Comparison of ENCODE assay signal across 11 mouse cellular contexts in the genomic region with DNA sequence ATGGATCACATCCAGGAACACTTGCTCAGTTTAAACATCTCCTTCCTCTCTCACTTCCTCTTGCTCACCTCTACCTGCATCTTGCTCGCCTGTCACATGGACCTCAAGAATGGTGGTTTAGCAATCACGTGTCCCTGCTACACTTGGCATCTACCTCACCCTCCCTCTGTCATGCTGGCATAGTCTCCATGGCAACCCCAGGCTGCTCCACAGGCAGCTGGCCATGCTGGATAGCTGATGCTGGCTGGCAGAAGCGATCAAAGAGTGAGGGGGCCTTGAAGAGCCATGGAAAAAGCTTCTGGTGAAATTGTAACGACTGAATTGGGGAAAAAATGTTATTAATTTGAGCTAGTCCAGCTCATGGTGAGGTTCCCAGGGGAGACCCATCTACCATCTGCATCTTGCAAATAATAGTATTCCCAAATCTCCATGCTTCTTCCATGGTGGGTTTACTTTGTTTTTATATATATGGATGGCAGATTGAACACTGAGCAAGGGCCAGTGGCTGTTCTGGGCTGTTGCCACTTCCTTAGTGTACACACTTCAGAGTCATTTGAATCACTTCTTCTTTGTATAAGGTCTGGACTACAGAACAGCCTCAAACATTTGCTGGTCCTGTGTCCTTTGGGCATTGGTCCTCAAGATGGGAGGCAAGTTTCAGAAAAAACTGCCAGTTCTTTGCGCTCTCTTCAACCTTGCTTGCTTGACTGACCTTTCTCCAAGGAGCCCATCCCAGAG. TPM values are rescaled to one million over a fixed set of nuclear protein-coding genes. Genes with fewer than 3 reads are reported as not detected.
A peak's percentile ranks its signal among the peaks of the same experiment; 100 is the strongest.
DNase-seq lines count a peak whose midpoint lies in the region; ATAC-seq lines count a peak whose summit lies in the region.
"Had no signal": no experiment of that assay in that cellular context is flagged by ENCODE, and none has a peak within 500 bp of the region (broad histone marks: within the 10 kb centered on the region; RNA-seq: fewer than 3 reads in every experiment).

No protein-coding gene starts in this region.

- peak; percentile 22 for DNase-seq in retina, postnatal 1 day
- no peak for DNase-seq in retina, embryonic 14.5 days (ENCODE audit: low spot score)
- peak; percentile 60 to 71 for DNase-seq in left cerebral cortex, postnatal 10 days (ENCODE audit: extremely low spot score in 1 of 2, low spot score in 2 of 2)
- DNase-seq in ovary, postnatal 14 days (ENCODE audit: low spot score) = no peak
- no peak for DNase-seq in testis, postnatal 10 days (ENCODE audit: low spot score)
- DNase-seq in c-Kit-positive CD71-positive TER-119-positive erythroid progenitor cells, embryonic 14.5 days (ENCODE audit: low spot score) = no peak
- DNase-seq: adrenal gland, adult 8-10 months; lung, embryonic 14.5 days had no signal

- no peak overlapping the region for H3K4me3 ChIP-seq in forebrain, embryonic 15.5 days
- H3K4me3 ChIP-seq: embryonic facial prominence, embryonic 12.5 days; myocyte had no signal

- H3K36me3 ChIP-seq in forebrain, embryonic 15.5 days = no peaks in the 10 kb centered on the region
- H3K36me3 ChIP-seq: embryonic facial prominence, embryonic 12.5 days had no signal

- H3K4me2 ChIP-seq in forebrain, embryonic 15.5 days (replicated peaks) = no peak overlapping the region
- H3K4me2 ChIP-seq: embryonic facial prominence, embryonic 12.5 days; lung, embryonic 14.5 days had no signal

- 0 out of 2 replicates have a peak, but pooled peaks cover 6% of the 10 kb centered on the region for H3K9me3 ChIP-seq in forebrain, embryonic 15.5 days
- H3K9me3 ChIP-seq: embryonic facial prominence, embryonic 12.5 days had no signal

- H3K9ac ChIP-seq in forebrain, embryonic 15.5 days (replicated peaks) = no peak overlapping the region
- H3K9ac ChIP-seq: embryonic facial prominence, embryonic 12.5 days; lung, embryonic 14.5 days had no signal

- peak; percentile 83 for ATAC-seq in forebrain, embryonic 15.5 days (replicated peaks)

- H3K4me1 ChIP-seq in forebrain, embryonic 15.5 days = peaks cover 12% of the 10 kb centered on the region
- H3K4me1 ChIP-seq: embryonic facial prominence, embryonic 12.5 days had no signal

- intact Hi-C loops in left cerebral cortex, postnatal 10 days (cut with DNase I) = no loop called here

- no peaks in the 10 kb centered on the region for H3K27me3 ChIP-seq in forebrain, embryonic 15.5 days
- H3K27me3 ChIP-seq: embryonic facial prominence, embryonic 12.5 days had no signal

- 44% methylated on average over 5 of the region's 5 CpGs for WGBS in forebrain, embryonic 15.5 days

- 0 out of 2 replicates have a peak overlapping the region, but pooled peaks have one; percentile 43 for H3K27ac ChIP-seq in forebrain, embryonic 15.5 days (replicated peaks)
- H3K27ac ChIP-seq: embryonic facial prominence, embryonic 12.5 days had no signal

RNA-seq across cellular contexts. Expression of a gene that starts 19.7 kb away (rescaled TPM):
- polyA plus RNA-seq in forebrain, embryonic 15.5 days (2015; fragmentation: Nextera tagmentation; extraction: Ambion mirVana) = 83.3 and 83.6 TPM in 2 replicates
- 100 to 1,000 TPM; 285 to 297 TPM for total RNA-seq in left cerebral cortex, postnatal 10 days (2021)

Comparison
In these comparisons a context has a peak if more than half of its experiments do, and no peak if none do; other contexts are left out.
1. DNase-seq: peak in retina, postnatal 1 day (single experiment) and left cerebral cortex, postnatal 10 days (2 of 2); none in retina, embryonic 14.5 days (single experiment), ovary, postnatal 14 days (single experiment), testis, postnatal 10 days (single experiment) and c-Kit-positive CD71-positive TER-119-positive erythroid progenitor cells, embryonic 14.5 days (single experiment).